In genomic region chr1:128244727-128245355, GRCm38 (mm10) we compare ENCODE assay signal across 8 mouse cellular contexts. TPM values are rescaled to one million over a fixed set of nuclear protein-coding genes. Genes with fewer than 3 reads are reported as not detected.
DNase-seq lines count a peak whose midpoint lies in the region; ATAC-seq and TF ChIP-seq lines count a peak whose summit lies in the region.

No protein-coding gene starts in this region.

- no peak for TF ChIP-seq CTCF in gastrocnemius, adult 2 months (IDR thresholded peaks at IDR 0.05)
- no peak for TF ChIP-seq CTCF in intestine, postnatal 0 days (IDR thresholded peaks at IDR 0.05; ENCODE audit: low read depth)

- WGBS in intestine, postnatal 0 days: 1% methylated on average over 14 of the region's 19 CpGs
- 2% methylated on average over 19 of the region's 19 CpGs for WGBS in midbrain, embryonic 12.5 days
- WGBS in stomach, embryonic 16.5 days: under 1% methylated on average over 19 of the region's 19 CpGs

- peak; percentile 75 for DNase-seq in 3134 (ENCODE audit: extremely low read depth, insufficient read length, low spot score)
- peak; percentile 67 for DNase-seq in CD4-positive, CD25-positive, alpha-beta regulatory T cell, adult 2 months (ENCODE audit: low read depth, low spot score)
- DNase-seq in cerebellum, adult 11-12 months: peak; percentile 67
- DNase-seq in gastrocnemius, adult 2 months: peak; percentile 63
- DNase-seq in kidney, postnatal 4 days: no peak

- H3K27me3 ChIP-seq in intestine, postnatal 0 days (replicated peaks; ENCODE audit: control insufficient read depth, insufficient read depth, low read length): no peaks in the 10 kb centered on the region
- no peaks in the 10 kb centered on the region for H3K27me3 ChIP-seq in midbrain, embryonic 12.5 days
- no peaks in the 10 kb centered on the region for H3K27me3 ChIP-seq in stomach, embryonic 16.5 days (ENCODE audit: control insufficient read depth, insufficient read depth, low read length)

- peak overlapping the region; percentile 97 for H3K4me3 ChIP-seq in gastrocnemius, adult 2 months
- peak overlapping the region; percentile 57 for H3K4me3 ChIP-seq in intestine, postnatal 0 days (ENCODE audit: low read depth, low read length)
- H3K4me3 ChIP-seq in midbrain, embryonic 12.5 days: peak overlapping the region; percentile 76
- H3K4me3 ChIP-seq in stomach, embryonic 16.5 days (replicated peaks; ENCODE audit: low read length): peak overlapping the region; percentile 86

- peaks cover under 1% of the 10 kb centered on the region; the same call in 1 of the 2 replicates for H3K36me3 ChIP-seq in intestine, postnatal 0 days (ENCODE audit: control insufficient read depth, insufficient read depth)
- no peaks in the 10 kb centered on the region for H3K36me3 ChIP-seq in midbrain, embryonic 12.5 days
- H3K36me3 ChIP-seq in stomach, embryonic 16.5 days (ENCODE audit: control insufficient read depth, insufficient read depth, low read length): no peaks in the 10 kb centered on the region

- intact Hi-C loops in gastrocnemius, adult 2 months (cut with DNase I): no loop called here

- peak overlapping the region; percentile 68 for H3K9ac ChIP-seq in intestine, postnatal 0 days (ENCODE audit: low read depth, low read length)
- H3K9ac ChIP-seq in midbrain, embryonic 12.5 days (replicated peaks): peak overlapping the region; percentile 70
- peak overlapping the region; percentile 94 for H3K9ac ChIP-seq in stomach, embryonic 16.5 days (ENCODE audit: low read length)

- peaks cover 3% of the 10 kb centered on the region; the same call in 1 of the 2 replicates for H3K4me1 ChIP-seq in intestine, postnatal 0 days (replicated peaks; ENCODE audit: control insufficient read depth, insufficient read depth, low read length)
- H3K4me1 ChIP-seq in midbrain, embryonic 12.5 days: peaks cover 9% of the 10 kb centered on the region
- 0 out of 2 replicates have a peak, but pooled peaks cover 2% of the 10 kb centered on the region for H3K4me1 ChIP-seq in stomach, embryonic 16.5 days (ENCODE audit: control insufficient read depth, insufficient read depth, low read length)

- H3K4me2 ChIP-seq in intestine, postnatal 0 days (replicated peaks; ENCODE audit: low read depth): peak overlapping the region; percentile 96
- peak overlapping the region; percentile 94 for H3K4me2 ChIP-seq in midbrain, embryonic 12.5 days (replicated peaks)
- peak overlapping the region; percentile 90 for H3K4me2 ChIP-seq in stomach, embryonic 16.5 days (ENCODE audit: low read depth, low read length)

- ATAC-seq in intestine, postnatal 0 days: no peak; the same call in none of the 2 replicates
- ATAC-seq in midbrain, embryonic 12.5 days (ENCODE audit: low FRiP score, low read depth): peak; percentile 0
- ATAC-seq in stomach, embryonic 16.5 days (ENCODE audit: insufficient read depth, low FRiP score): peak; percentile 27

- H3K9me3 ChIP-seq in intestine, postnatal 0 days (ENCODE audit: control insufficient read depth): no peaks in the 10 kb centered on the region
- H3K9me3 ChIP-seq in midbrain, embryonic 12.5 days: no peaks in the 10 kb centered on the region
- no peaks in the 10 kb centered on the region for H3K9me3 ChIP-seq in stomach, embryonic 16.5 days (replicated peaks; ENCODE audit: control insufficient read depth, low read length)

- peak overlapping the region; percentile 97 for H3K27ac ChIP-seq in gastrocnemius, adult 2 months
- H3K27ac ChIP-seq in intestine, postnatal 0 days (ENCODE audit: low read depth, low read length): peak overlapping the region; percentile 93
- H3K27ac ChIP-seq in midbrain, embryonic 12.5 days (replicated peaks): peak overlapping the region; percentile 89
- peak overlapping the region; percentile 89 for H3K27ac ChIP-seq in stomach, embryonic 16.5 days (ENCODE audit: low read length)

RNA-seq across cellular contexts. Expression of gene Ubxn4, which starts 1.1 kb away (rescaled TPM):
- 10 to 100 TPM; 46.9 to 47.1 TPM for total RNA-seq in gastrocnemius, adult 2 months (2021)
- polyA plus RNA-seq in intestine, postnatal 0 days (2015; fragmentation: Nextera tagmentation; extraction: Ambion mirVana): 73.9 and 74.6 TPM in 2 replicates
- 76.9 and 83.3 TPM in 2 replicates for polyA plus RNA-seq in midbrain, embryonic 12.5 days (2016; fragmentation: Nextera tagmentation; extraction: Ambion mirVana)
- polyA plus RNA-seq in stomach, embryonic 16.5 days (2015; fragmentation: Nextera tagmentation; extraction: Ambion mirVana): 61.2 and 61.3 TPM in 2 replicates

Comparison
In these comparisons a context has a peak if more than half of its experiments do, and no peak if none do; other contexts are left out.
1. DNase-seq: peak in 3134 (single experiment), CD4-positive, CD25-positive, alpha-beta regulatory T cell, adult 2 months (single experiment), cerebellum, adult 11-12 months (single experiment) and gastrocnemius, adult 2 months (single experiment); none in kidney, postnatal 4 days (0 of 2).
2. Peak in every context shown above with its lines, with median percentiles within 50 percentile points of each other: H3K27ac ChIP-seq, H3K4me3 ChIP-seq, H3K4me2 ChIP-seq and H3K9ac ChIP-seq.